9 mouse cellular contexts compared by ENCODE assay signal in genomic region chr8:91629594-91629993, GRCm38 (mm10).
DNase-seq lines count a peak whose midpoint lies in the region; ATAC-seq lines count a peak whose summit lies in the region.
"Had no signal": no experiment of that assay in that cellular context is flagged by ENCODE, and none has a peak within 500 bp of the region (broad histone marks: within the 10 kb centered on the region; RNA-seq: fewer than 3 reads in every experiment).

No protein-coding gene starts in this region.

- peaks cover 33% of the 10 kb centered on the region for H3K27me3 ChIP-seq in forebrain, embryonic 15.5 days
- H3K27me3 ChIP-seq in forebrain, embryonic 14.5 days (replicated peaks; ENCODE audit: control insufficient read depth, insufficient read depth, low read length) = peaks cover 26% of the 10 kb centered on the region
- H3K27me3 ChIP-seq in limb, embryonic 12.5 days = peaks cover 99% of the 10 kb centered on the region

- peaks cover 30% of the 10 kb centered on the region for H3K4me1 ChIP-seq in forebrain, embryonic 15.5 days
- peaks cover 12% of the 10 kb centered on the region for H3K4me1 ChIP-seq in forebrain, embryonic 14.5 days (ENCODE audit: control insufficient read depth, insufficient read depth, low read length)
- H3K4me1 ChIP-seq in limb, embryonic 12.5 days (replicated peaks) = peaks cover 43% of the 10 kb centered on the region

- no peak overlapping the region for H3K4me2 ChIP-seq in forebrain, embryonic 15.5 days (replicated peaks)
- no peak overlapping the region for H3K4me2 ChIP-seq in forebrain, embryonic 14.5 days (ENCODE audit: low read length)
- peak overlapping the region; percentile 30 for H3K4me2 ChIP-seq in limb, embryonic 12.5 days
- H3K4me2 ChIP-seq: embryonic facial prominence, embryonic 15.5 days had no signal

- intact Hi-C loops in heart, postnatal 25 days (cut with DNase I) = loop anchor here (10.0 kb wide), 1 partner anchor 65 kb away; no protein-coding TSS in a partner anchor

- no peaks in the 10 kb centered on the region for H3K36me3 ChIP-seq in forebrain, embryonic 15.5 days
- H3K36me3 ChIP-seq in forebrain, embryonic 14.5 days (ENCODE audit: control insufficient read depth, insufficient read depth, low read length) = no peaks in the 10 kb centered on the region
- H3K36me3 ChIP-seq in limb, embryonic 12.5 days = no peaks in the 10 kb centered on the region
- H3K36me3 ChIP-seq: embryonic facial prominence, embryonic 15.5 days had no signal

- DNase-seq in forebrain, embryonic 14.5 days (ENCODE audit: low spot score) = no peak
- peak; percentile 60 for DNase-seq in embryo, embryonic 11 days
- peak; percentile 13 for DNase-seq in heart, postnatal 25 days (ENCODE audit: low spot score)
- no peak for DNase-seq in spleen, postnatal 14 days (ENCODE audit: low spot score in 2 of 2)
- DNase-seq in thymus, postnatal 10 days (ENCODE audit: low spot score in 2 of 2) = no peak
- no peak for DNase-seq in left cerebral cortex, adult 18-20 months (ENCODE audit: low spot score in 2 of 2)

- H3K9me3 ChIP-seq in forebrain, embryonic 15.5 days = no peaks in the 10 kb centered on the region
- no peaks in the 10 kb centered on the region for H3K9me3 ChIP-seq in forebrain, embryonic 14.5 days (replicated peaks; ENCODE audit: control insufficient read depth, low read length)
- H3K9me3 ChIP-seq in limb, embryonic 12.5 days = no peaks in the 10 kb centered on the region
- H3K9me3 ChIP-seq: embryonic facial prominence, embryonic 15.5 days had no signal

- no peak overlapping the region for H3K4me3 ChIP-seq in forebrain, embryonic 15.5 days
- no peak overlapping the region for H3K4me3 ChIP-seq in forebrain, embryonic 14.5 days (ENCODE audit: low read depth, low read length)
- no peak overlapping the region for H3K4me3 ChIP-seq in limb, embryonic 12.5 days (replicated peaks)
- H3K4me3 ChIP-seq: embryonic facial prominence, embryonic 15.5 days had no signal

- WGBS in forebrain, embryonic 15.5 days = 29% methylated on average over 14 of the region's 14 CpGs
- 27% methylated on average over 14 of the region's 14 CpGs for WGBS in forebrain, embryonic 14.5 days
- 9% methylated on average over 14 of the region's 14 CpGs for WGBS in limb, embryonic 12.5 days

- ATAC-seq in forebrain, embryonic 15.5 days (replicated peaks) = 0 out of 2 replicates have a peak, but pooled peaks have one; percentile 24
- ATAC-seq in forebrain, embryonic 14.5 days = no peak
- ATAC-seq in limb, embryonic 12.5 days (ENCODE audit: insufficient number of reproducible peaks, insufficient read depth, low FRiP score, low TSS enrichment, low read depth) = no peak

- H3K9ac ChIP-seq in forebrain, embryonic 15.5 days (replicated peaks) = no peak overlapping the region
- H3K9ac ChIP-seq in forebrain, embryonic 14.5 days (ENCODE audit: low read length) = no peak overlapping the region
- H3K9ac ChIP-seq in limb, embryonic 12.5 days (replicated peaks) = no peak overlapping the region
- H3K9ac ChIP-seq: embryonic facial prominence, embryonic 15.5 days had no signal

- H3K27ac ChIP-seq in forebrain, embryonic 15.5 days (replicated peaks) = no peak overlapping the region
- H3K27ac ChIP-seq in forebrain, embryonic 14.5 days (ENCODE audit: low read depth, low read length) = no peak overlapping the region
- H3K27ac ChIP-seq in limb, embryonic 12.5 days = no peak overlapping the region
- H3K27ac ChIP-seq: embryonic facial prominence, embryonic 15.5 days had no signal

Comparison
In these comparisons a context has a peak if more than half of its experiments do, and no peak if none do; other contexts are left out.
1. DNase-seq: peak in embryo, embryonic 11 days (single experiment) and heart, postnatal 25 days (single experiment); none in forebrain, embryonic 14.5 days (single experiment), spleen, postnatal 14 days (0 of 2), thymus, postnatal 10 days (0 of 2) and left cerebral cortex, adult 18-20 months (0 of 2).